Mouse (Mus musculus): ENCODE results near the gene Sh2d6.

DNA sequence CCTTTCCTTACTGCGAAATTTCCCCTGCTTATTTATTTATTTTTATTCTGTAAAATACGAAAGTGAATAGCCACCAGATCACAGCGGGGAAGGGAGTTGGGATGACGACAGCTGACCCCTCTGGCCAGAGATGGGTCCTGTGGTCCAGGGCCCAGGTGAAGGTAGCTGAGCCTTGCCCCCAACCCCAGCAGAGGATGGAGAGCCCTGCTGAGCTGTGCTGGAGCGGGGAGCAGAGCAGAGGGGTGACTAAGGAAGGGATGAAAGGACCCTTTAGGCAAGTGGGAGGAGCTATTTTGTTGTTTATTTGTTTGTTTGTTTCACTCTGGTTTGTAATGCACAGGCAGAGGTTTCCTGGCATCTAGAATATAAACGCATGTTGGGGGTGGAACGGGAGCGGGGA is 2.2 kb downstream of the Sh2d6 start:
- TF ChIP-seq POLR2A (IDR thresholded peaks at IDR 0.05; ENCODE audit: insufficient read depth, low read depth, low read length) (no peak), CTCF (IDR thresholded peaks at IDR 0.05) (no peak), EP300 (IDR thresholded peaks at IDR 0.05; ENCODE audit: insufficient read depth, low read depth, low read length) (no peak)
